Comparison of ENCODE assay signal across 32 mouse cellular contexts in the genomic region with DNA sequence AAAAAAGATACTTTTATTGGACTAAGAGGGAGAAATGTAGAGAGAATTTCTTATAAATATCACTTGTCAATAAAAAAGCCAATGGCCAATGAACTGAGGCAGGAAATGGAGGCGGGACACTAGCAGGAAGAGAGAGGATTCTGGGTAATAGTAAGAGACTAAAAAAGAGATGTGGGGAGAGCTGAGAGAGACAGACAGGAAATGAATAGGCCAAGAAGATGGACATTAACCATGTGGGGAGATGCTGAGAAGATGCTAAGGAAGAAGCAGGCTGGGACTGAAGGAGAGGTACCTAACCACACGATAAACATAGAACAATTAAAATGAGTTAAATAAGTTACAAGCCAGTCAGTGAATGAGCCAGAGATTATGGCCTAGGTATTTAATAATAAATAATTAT.
"Had no signal": no experiment of that assay in that cellular context is flagged by ENCODE, and none has a peak within 500 bp of the region (broad histone marks: within the 10 kb centered on the region; RNA-seq: fewer than 3 reads in every experiment).

No protein-coding gene starts in this region.

- H3K4me1 ChIP-seq: heart, embryonic 10.5 days; heart, embryonic 12.5 days; heart, embryonic 13.5 days; heart, embryonic 15.5 days; hindbrain, embryonic 10.5 days; hindbrain, embryonic 12.5 days; hindbrain, embryonic 13.5 days; hindbrain, embryonic 15.5 days; intestine, embryonic 15.5 days; kidney, embryonic 15.5 days had no signal

- H3K36me3 ChIP-seq: heart, embryonic 10.5 days; heart, embryonic 12.5 days; heart, embryonic 13.5 days; heart, embryonic 15.5 days; hindbrain, embryonic 10.5 days; hindbrain, embryonic 12.5 days; hindbrain, embryonic 13.5 days; hindbrain, embryonic 15.5 days; intestine, embryonic 15.5 days; kidney, embryonic 15.5 days had no signal

- H3K27me3 ChIP-seq: heart, embryonic 12.5 days; heart, embryonic 13.5 days; heart, embryonic 15.5 days; hindbrain, embryonic 12.5 days; hindbrain, embryonic 13.5 days; hindbrain, embryonic 15.5 days; intestine, embryonic 15.5 days; kidney, embryonic 15.5 days had no signal

- DNase-seq: heart, postnatal 10 days; heart, postnatal 14 days; heart, postnatal 36 days; heart, postnatal 4 days; kidney, adult 11 months; kidney, adult 18-20 months; kidney, adult 2 months; kidney, adult 8-10 months; kidney, adult 9 months; kidney, postnatal 10 days; kidney, postnatal 14 days; kidney, postnatal 25 days; kidney, postnatal 36 days; kidney, postnatal 4 days; layer of hippocampus, adult 9-11 months; layer of hippocampus, postnatal 36 days had no signal

- H3K9me3 ChIP-seq: heart, embryonic 10.5 days; heart, embryonic 12.5 days; heart, embryonic 13.5 days; heart, embryonic 15.5 days; hindbrain, embryonic 10.5 days; hindbrain, embryonic 12.5 days; hindbrain, embryonic 13.5 days; hindbrain, embryonic 15.5 days; intestine, embryonic 15.5 days; kidney, embryonic 15.5 days had no signal

- H3K4me3 ChIP-seq: heart, embryonic 10.5 days; heart, embryonic 12.5 days; heart, embryonic 13.5 days; heart, embryonic 15.5 days; hindbrain, embryonic 10.5 days; hindbrain, embryonic 12.5 days; hindbrain, embryonic 13.5 days; hindbrain, embryonic 15.5 days; intestine, embryonic 15.5 days; kidney, embryonic 15.5 days; layer of hippocampus, adult 2 months; left cerebral cortex, adult 2 months had no signal

- H3K27ac ChIP-seq: heart, embryonic 10.5 days; heart, embryonic 13.5 days; heart, embryonic 15.5 days; hindbrain, embryonic 10.5 days; hindbrain, embryonic 12.5 days; hindbrain, embryonic 13.5 days; hindbrain, embryonic 14.5 days; hindbrain, embryonic 15.5 days; hindbrain, postnatal 0 days; intestine, embryonic 15.5 days; kidney, embryonic 15.5 days; kidney, postnatal 0 days; layer of hippocampus, adult 2 months; left cerebral cortex, adult 2 months had no signal

- H3K9ac ChIP-seq: heart, embryonic 12.5 days; heart, embryonic 13.5 days; heart, embryonic 15.5 days; hindbrain, embryonic 12.5 days; hindbrain, embryonic 13.5 days; hindbrain, embryonic 14.5 days; hindbrain, embryonic 15.5 days; intestine, embryonic 15.5 days; kidney, embryonic 15.5 days had no signal

- H3K4me2 ChIP-seq: heart, embryonic 11.5 days; heart, embryonic 12.5 days; heart, embryonic 13.5 days; heart, embryonic 15.5 days; hindbrain, embryonic 12.5 days; hindbrain, embryonic 13.5 days; hindbrain, embryonic 14.5 days; hindbrain, embryonic 15.5 days; intestine, embryonic 15.5 days; kidney, embryonic 15.5 days had no signal
